Mouse (Mus musculus) testis, adult 2 months (tissue): ENCODE data around the gene Nob1.
A peak's percentile ranks its signal among the peaks of the same experiment; 100 is the strongest.

Source experiments
- CTCF ChIP-seq: fragments of 200-500 bp; IDR thresholded peaks from 2 replicates; pipeline ENCODE4 v1.5.1; 2012; ENCODE audit warnings: low read depth, mild to moderate bottlenecking, inconsistent platforms, low read length, moderate library complexity; ENCODE audit not compliant: control insufficient read depth, insufficient read depth, insufficient replicate concordance
- POLR2A ChIP-seq: fragments of 200-500 bp; IDR thresholded peaks from 2 replicates; pipeline ENCODE4 v1.6.1; 2012; ENCODE audit warnings: low read depth, mild to moderate bottlenecking, inconsistent platforms, low read length, moderate library complexity; ENCODE audit not compliant: control insufficient read depth

- TF ChIP-seq CTCF = no peak
- TF ChIP-seq POLR2A = peak; percentile 42; the same call in 1 of the 2 replicates
Measured at GRCm38 (mm10) chr8:107403038-107403781, 21.6 kb downstream of the Nob1 start, which contains the start of gene Nqo1.
